Mouse (Mus musculus): ENCODE results near the gene Ppp3ca. TPM values are rescaled to one million over a fixed set of nuclear protein-coding genes. Genes with fewer than 3 reads are reported as not detected.

Gene Ppp3ca
- polyA plus RNA-seq, 1 experiment = 25.3 TPM

GRCm38 (mm10) chr3:136738914-136739313, 69.0 kb downstream of the Ppp3ca start:
- H3K4me1 ChIP-seq (ENCODE audit: control insufficient read depth, insufficient read depth, insufficient read length, low read length) = no peaks in the 10 kb centered on the region
- no peaks in the 10 kb centered on the region for H3K27me3 ChIP-seq (ENCODE audit: control insufficient read depth, insufficient read depth, low read length)
- TF ChIP-seq CTCF (IDR thresholded peaks at IDR 0.05; ENCODE audit: extremely low read depth, insufficient read length, insufficient replicate concordance, low read depth, low read length) = no peak
- no peak for TF ChIP-seq POLR2A (IDR thresholded peaks at IDR 0.05; ENCODE audit: low read depth, low read length)
- 91% methylated on average over 5 of the region's 5 CpGs for WGBS
- H3K4me3 ChIP-seq (ENCODE audit: low read depth, low read length) = no peak overlapping the region
- no peak overlapping the region for H3K27ac ChIP-seq (ENCODE audit: insufficient read depth, low read depth, low read length)
- no peaks in the 10 kb centered on the region for H3K36me3 ChIP-seq (ENCODE audit: control insufficient read depth, insufficient read depth, low read length)

GRCm38 (mm10) chr3:136741659-136742058, 71.7 kb downstream of the Ppp3ca start:
- H3K4me3 ChIP-seq (ENCODE audit: low read depth, low read length) = no peak overlapping the region
- WGBS = 81% methylated on average over 5 of the region's 5 CpGs
- no peak for TF ChIP-seq CTCF (IDR thresholded peaks at IDR 0.05; ENCODE audit: extremely low read depth, insufficient read length, insufficient replicate concordance, low read depth, low read length)
- TF ChIP-seq POLR2A (IDR thresholded peaks at IDR 0.05; ENCODE audit: low read depth, low read length) = no peak
- no peaks in the 10 kb centered on the region for H3K27me3 ChIP-seq (ENCODE audit: control insufficient read depth, insufficient read depth, low read length)
- no peak overlapping the region for H3K27ac ChIP-seq (ENCODE audit: insufficient read depth, low read depth, low read length)
- peaks cover 3% of the 10 kb centered on the region; the same call in 1 of the 2 replicates for H3K4me1 ChIP-seq (ENCODE audit: control insufficient read depth, insufficient read depth, insufficient read length, low read length)
- no peaks in the 10 kb centered on the region for H3K36me3 ChIP-seq (ENCODE audit: control insufficient read depth, insufficient read depth, low read length)

GRCm38 (mm10) chr3:136742258-136743057, 72.5 kb downstream of the Ppp3ca start:
- 67% methylated on average over 9 of the region's 9 CpGs for WGBS
- Histone ChIP-seq H3K36me3 (ENCODE audit: control insufficient read depth, insufficient read depth, low read length) (no peaks in the 10 kb centered on the region), H3K4me3 (ENCODE audit: low read depth, low read length) (no peak overlapping the region), H3K4me1 (ENCODE audit: control insufficient read depth, insufficient read depth, insufficient read length, low read length) (peaks cover 3% of the 10 kb centered on the region; the same call in 1 of the 2 replicates), H3K27me3 (ENCODE audit: control insufficient read depth, insufficient read depth, low read length) (no peaks in the 10 kb centered on the region), H3K27ac (ENCODE audit: insufficient read depth, low read depth, low read length) (no peak overlapping the region)
- no peak for TF ChIP-seq POLR2A (IDR thresholded peaks at IDR 0.05; ENCODE audit: low read depth, low read length)
- TF ChIP-seq CTCF (IDR thresholded peaks at IDR 0.05; ENCODE audit: extremely low read depth, insufficient read length, insufficient replicate concordance, low read depth, low read length) = no peak

- H3K4me3 ChIP-seq (ENCODE audit: low read depth, low read length) = no peak overlapping the region
- TF ChIP-seq CTCF (IDR thresholded peaks at IDR 0.05; ENCODE audit: extremely low read depth, insufficient read length, insufficient replicate concordance, low read depth, low read length) (no peak), POLR2A (IDR thresholded peaks at IDR 0.05; ENCODE audit: low read depth, low read length) (no peak)
- no peaks in the 10 kb centered on the region for H3K27me3 ChIP-seq (ENCODE audit: control insufficient read depth, insufficient read depth, low read length)
- no peaks in the 10 kb centered on the region for H3K36me3 ChIP-seq (ENCODE audit: control insufficient read depth, insufficient read depth, low read length)
- H3K27ac ChIP-seq (ENCODE audit: insufficient read depth, low read depth, low read length) = no peak overlapping the region
- H3K4me1 ChIP-seq (ENCODE audit: control insufficient read depth, insufficient read depth, insufficient read length, low read length) = peaks cover 3% of the 10 kb centered on the region; the same call in 1 of the 2 replicates
- 76% methylated on average over 10 of the region's 10 CpGs for WGBS
Measured at GRCm38 (mm10) chr3:136744295-136744897, 74.5 kb downstream of the Ppp3ca start.

DNA sequence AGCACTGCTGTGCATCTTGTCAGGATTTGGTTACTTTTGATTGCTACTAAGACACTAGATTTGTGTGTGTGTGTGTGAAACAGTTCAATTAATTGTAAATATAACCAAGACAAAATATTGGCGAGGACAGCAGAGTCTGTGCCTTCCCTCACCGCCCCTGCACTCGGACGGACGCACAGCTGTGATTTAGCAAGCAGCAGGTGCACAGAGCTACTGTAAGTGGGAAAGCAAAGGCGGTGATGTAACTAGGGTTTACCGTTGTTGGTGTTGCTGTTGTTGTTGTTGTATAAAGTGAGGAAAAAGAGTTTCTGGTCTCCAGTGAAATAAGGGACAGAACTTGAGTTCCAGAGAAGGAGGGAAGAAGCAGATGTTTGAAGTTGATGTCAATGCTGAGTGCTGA, 75.5 kb downstream of the Ppp3ca start:
- TF ChIP-seq CTCF (IDR thresholded peaks at IDR 0.05; ENCODE audit: extremely low read depth, insufficient read length, insufficient replicate concordance, low read depth, low read length) (no peak), POLR2A (IDR thresholded peaks at IDR 0.05; ENCODE audit: low read depth, low read length) (no peak)
- WGBS = 72% methylated on average over 7 of the region's 7 CpGs
- no peaks in the 10 kb centered on the region for H3K36me3 ChIP-seq (ENCODE audit: control insufficient read depth, insufficient read depth, low read length)
- H3K4me1 ChIP-seq (ENCODE audit: control insufficient read depth, insufficient read depth, insufficient read length, low read length) = peaks cover 3% of the 10 kb centered on the region; the same call in 1 of the 2 replicates
- H3K27ac ChIP-seq (ENCODE audit: insufficient read depth, low read depth, low read length) = no peak overlapping the region
- no peak overlapping the region for H3K4me3 ChIP-seq (ENCODE audit: low read depth, low read length)
- H3K27me3 ChIP-seq (ENCODE audit: control insufficient read depth, insufficient read depth, low read length) = no peaks in the 10 kb centered on the region

DNA sequence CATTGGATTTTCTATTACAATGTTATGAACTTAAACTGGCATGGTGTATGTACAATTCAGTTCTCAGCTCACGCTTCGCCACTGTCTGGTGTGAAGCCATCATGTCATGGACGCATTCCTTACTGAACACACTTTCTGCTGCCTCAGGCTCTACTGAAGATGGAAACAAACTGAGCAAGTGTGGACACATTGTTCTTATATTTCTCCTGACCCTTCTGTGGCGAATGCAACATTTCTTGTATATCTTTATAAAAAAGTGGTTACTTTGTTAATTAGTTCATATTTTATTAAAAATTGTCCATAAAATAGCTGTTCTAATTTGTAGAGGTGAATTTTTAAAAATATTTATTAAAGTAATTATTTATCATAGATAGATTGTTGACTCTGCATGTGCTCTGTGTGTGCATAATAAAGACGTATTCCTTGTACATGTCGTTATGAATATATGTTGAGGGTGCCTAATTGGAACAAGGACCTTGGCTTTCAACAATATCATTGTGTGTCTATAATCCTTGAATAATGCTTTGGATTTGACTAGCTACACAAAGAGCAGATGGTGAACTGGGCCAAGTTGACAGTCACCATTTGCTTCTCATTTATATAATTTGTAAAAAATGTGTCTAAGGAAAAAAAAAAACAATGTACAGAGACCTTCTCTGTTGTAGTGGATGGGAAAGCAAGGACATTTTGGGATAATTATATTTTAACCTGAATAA, 79.0 kb downstream of the Ppp3ca start:
- Histone ChIP-seq H3K36me3 (ENCODE audit: control insufficient read depth, insufficient read depth, low read length) (no peaks in the 10 kb centered on the region), H3K4me3 (ENCODE audit: low read depth, low read length) (no peak overlapping the region), H3K27me3 (ENCODE audit: control insufficient read depth, insufficient read depth, low read length) (no peaks in the 10 kb centered on the region), H3K4me1 (ENCODE audit: control insufficient read depth, insufficient read depth, insufficient read length, low read length) (peaks cover 3% of the 10 kb centered on the region; the same call in 1 of the 2 replicates), H3K27ac (ENCODE audit: insufficient read depth, low read depth, low read length) (no peak overlapping the region)
- TF ChIP-seq CTCF (IDR thresholded peaks at IDR 0.05; ENCODE audit: extremely low read depth, insufficient read length, insufficient replicate concordance, low read depth, low read length) (no peak), POLR2A (IDR thresholded peaks at IDR 0.05; ENCODE audit: low read depth, low read length) (no peak)
- WGBS = 95% methylated on average over 6 of the region's 6 CpGs

DNA sequence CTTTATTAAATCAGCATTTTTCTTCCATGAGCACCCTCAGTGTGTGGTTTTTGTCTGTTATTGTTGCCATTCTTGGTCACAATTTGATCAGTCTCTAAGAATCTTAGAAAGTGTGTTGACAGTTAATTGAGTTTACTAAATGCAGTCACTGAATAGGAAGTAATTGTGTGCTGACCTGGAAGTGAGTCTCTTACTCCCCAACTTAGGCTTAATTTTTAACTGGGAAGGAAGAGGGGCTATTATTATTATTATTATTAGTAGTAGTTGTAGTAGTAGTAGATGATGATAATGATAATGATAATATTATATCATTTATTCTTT, 79.5 kb downstream of the Ppp3ca start:
- H3K36me3 ChIP-seq (ENCODE audit: control insufficient read depth, insufficient read depth, low read length) = no peaks in the 10 kb centered on the region
- no peak overlapping the region for H3K27ac ChIP-seq (ENCODE audit: insufficient read depth, low read depth, low read length)
- H3K4me3 ChIP-seq (ENCODE audit: low read depth, low read length) = no peak overlapping the region
- H3K4me1 ChIP-seq (ENCODE audit: control insufficient read depth, insufficient read depth, insufficient read length, low read length) = peaks cover 3% of the 10 kb centered on the region; the same call in 1 of the 2 replicates
- TF ChIP-seq POLR2A (IDR thresholded peaks at IDR 0.05; ENCODE audit: low read depth, low read length) (no peak), CTCF (IDR thresholded peaks at IDR 0.05; ENCODE audit: extremely low read depth, insufficient read length, insufficient replicate concordance, low read depth, low read length) (no peak)
- no peaks in the 10 kb centered on the region for H3K27me3 ChIP-seq (ENCODE audit: control insufficient read depth, insufficient read depth, low read length)

All from small intestine, adult 2 months (tissue).